Mouse (Mus musculus) bone marrow, adult 2 months (tissue): ENCODE measurements at regions not wholly inside any gene's neighbourhood (a gene's known extent, or its start where the extent isn't known, plus 50 kb on each side); places are given as distances from the start of the nearest gene placed in this dataset.

Source experiments
- CTCF ChIP-seq: fragments of 200-500 bp; IDR thresholded peaks from 2 replicates; pipeline ENCODE4 v1.5.1; 2011; ENCODE audit warnings: low read length, control low read depth; ENCODE audit not compliant: control insufficient read depth, insufficient read depth
- POLR2A ChIP-seq: fragments of 200-500 bp; IDR thresholded peaks from 2 replicates; pipeline ENCODE4 v1.6.1; 2011; ENCODE audit warnings: low read depth, mild to moderate bottlenecking, control low read depth, low read length, borderline replicate concordance; ENCODE audit not compliant: control insufficient read depth

GRCm38 (mm10) chr2:61247336-61247735, 284.3 kb upstream of the Rbms1 start:
- no peak for TF ChIP-seq POLR2A
- TF ChIP-seq CTCF: no peak
